Mouse (Mus musculus): ENCODE results near the gene Ddx41. TPM values are rescaled to one million over a fixed set of nuclear protein-coding genes. Genes with fewer than 3 reads are reported as not detected.
A peak's percentile ranks its signal among the peaks of the same experiment; 100 is the strongest.
"Not testable (repeated sequence)": the region's sequence is repeated elsewhere in the genome, so short reads cannot be mapped to it uniquely, and the experiment has no call there.

Ddx41 gene
- 23.6 and 34.7 TPM in 2 replicates for polyA plus RNA-seq (2015; fragmentation: Nextera tagmentation; extraction: Ambion mirVana)

DNA sequence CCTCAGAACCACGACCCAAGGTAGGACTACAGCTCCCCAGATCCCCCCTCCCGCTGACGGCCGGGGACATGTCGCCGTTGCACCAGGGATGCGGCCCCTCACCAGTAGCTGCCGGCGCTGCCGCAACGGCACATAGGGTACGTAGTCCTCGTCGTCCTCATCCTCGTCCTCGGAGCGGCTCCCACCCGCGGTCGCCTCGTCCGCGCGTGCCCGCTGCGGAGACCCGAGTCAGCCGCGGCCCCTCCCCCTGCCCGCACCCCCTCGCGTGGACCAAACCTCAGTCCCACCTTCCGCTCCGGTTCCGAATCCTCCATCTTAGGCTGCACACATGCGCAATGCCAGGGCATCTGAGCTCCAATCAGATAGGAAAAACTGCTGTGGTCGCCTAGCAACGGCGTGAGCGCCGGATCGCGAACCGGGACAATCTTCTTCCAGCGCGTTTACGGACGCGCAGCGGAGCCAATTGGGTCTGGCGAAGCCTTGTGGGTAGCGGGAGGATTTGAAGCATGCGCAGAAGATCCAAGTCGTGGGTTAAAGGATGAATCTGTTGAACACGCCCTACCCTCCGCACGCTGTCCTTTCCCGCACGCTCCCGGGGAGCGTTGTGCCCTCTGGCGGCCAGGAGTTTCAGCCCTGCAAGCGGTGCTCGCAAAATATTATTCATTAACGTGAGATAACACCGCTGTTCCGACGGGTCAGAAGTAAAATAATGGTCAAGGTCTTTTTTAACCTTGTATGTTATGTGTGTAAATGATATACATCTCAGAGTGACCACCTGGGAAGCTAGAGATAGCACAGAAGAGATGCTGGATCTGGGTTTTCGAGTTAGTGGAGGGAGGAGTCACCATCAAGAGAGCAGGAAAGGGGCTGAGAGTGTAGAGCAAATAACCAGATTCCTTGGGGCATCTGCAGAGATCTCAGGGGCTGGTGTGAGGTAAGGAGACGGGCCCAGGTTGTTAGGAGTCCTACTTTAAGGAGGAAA, at the start of gene Ddx41:
Gene Ddx41, minus strand, starts transcription at position 465 of the 982 bp plus-strand sequence.
- Histone ChIP-seq H3K27ac (peak within 1 kb of the TSS; percentile 68), H3K4me3 (peak within 1 kb of the TSS; percentile 84), H3K9ac (peak within 1 kb of the TSS; percentile 76), H3K9me3 (replicated peaks) (no peaks in the 10 kb centered on the region), H3K36me3 (peaks cover 58% of the 10 kb centered on the region), H3K27me3 (no peaks in the 10 kb centered on the region), H3K4me1 (replicated peaks) (peaks cover 15% of the 10 kb centered on the region), H3K4me2 (peak within 1 kb of the TSS; percentile 90)
- WGBS = under 1% methylated on average over 70 of the region's 70 CpGs
- ATAC-seq (replicated peaks; ENCODE audit: insufficient number of reproducible peaks, insufficient read depth, low FRiP score, low read depth) = peak; percentile 97

DNA sequence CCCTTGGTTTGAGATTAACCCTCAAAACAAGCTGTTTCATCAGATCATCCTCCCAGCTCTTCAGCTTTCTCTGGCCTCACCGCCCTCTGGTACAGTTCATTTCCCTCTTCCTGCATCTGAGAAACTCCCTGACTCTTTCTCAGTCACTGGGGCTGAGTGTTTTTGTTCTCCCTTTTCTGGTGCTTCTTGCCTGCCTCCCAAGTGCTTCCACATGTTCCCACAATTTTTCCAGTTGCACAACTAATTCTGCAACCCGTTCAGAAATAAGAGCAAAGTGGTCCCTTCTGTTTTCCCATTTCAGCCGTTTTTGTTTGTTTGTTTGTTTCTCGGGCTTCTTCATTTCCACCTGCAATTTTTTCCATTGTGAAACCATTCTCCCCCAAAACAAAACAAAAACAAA, 41.6 kb upstream of the Ddx41 start:
- H3K36me3 ChIP-seq = no peaks in the 10 kb centered on the region
- no peak overlapping the region for H3K4me2 ChIP-seq
- H3K4me1 ChIP-seq (replicated peaks) = no peaks in the 10 kb centered on the region
- H3K27ac ChIP-seq = no peak overlapping the region
- H3K4me3 ChIP-seq = no peak overlapping the region
- ATAC-seq (replicated peaks; ENCODE audit: insufficient number of reproducible peaks, insufficient read depth, low FRiP score, low read depth) = no peak
- no peaks in the 10 kb centered on the region for H3K27me3 ChIP-seq
- H3K9ac ChIP-seq = no peak overlapping the region
- H3K9me3 ChIP-seq (replicated peaks) = no peaks in the 10 kb centered on the region
- 67% methylated on average over 4 of the region's 4 CpGs for WGBS

GRCm38 (mm10) chr13:55576872-55577271, 40.4 kb upstream of the Ddx41 start:
- 83% methylated on average over 7 of the region's 7 CpGs for WGBS
- not testable (repeated sequence) for H3K27ac ChIP-seq; H3K4me1 ChIP-seq (replicated peaks); H3K27me3 ChIP-seq; H3K9ac ChIP-seq; H3K4me2 ChIP-seq; ATAC-seq (replicated peaks; ENCODE audit: insufficient number of reproducible peaks, insufficient read depth, low FRiP score, low read depth); H3K36me3 ChIP-seq; H3K4me3 ChIP-seq; H3K9me3 ChIP-seq (replicated peaks)

GRCm38 (mm10) chr13:55575932-55576331, 39.5 kb upstream of the Ddx41 start:
- 45% methylated on average over 5 of the region's 5 CpGs for WGBS
- Histone ChIP-seq H3K27ac (no peak overlapping the region), H3K4me3 (no peak overlapping the region), H3K9ac (no peak overlapping the region), H3K36me3 (no peaks in the 10 kb centered on the region), H3K4me1 (replicated peaks) (0 out of 2 replicates have a peak, but pooled peaks cover 3% of the 10 kb centered on the region), H3K4me2 (no peak overlapping the region), H3K27me3 (no peaks in the 10 kb centered on the region), H3K9me3 (replicated peaks) (no peaks in the 10 kb centered on the region)
- no peak for ATAC-seq (replicated peaks; ENCODE audit: insufficient number of reproducible peaks, insufficient read depth, low FRiP score, low read depth)

GRCm38 (mm10) chr13:55574321-55574720, 37.9 kb upstream of the Ddx41 start:
- no peaks in the 10 kb centered on the region for H3K27me3 ChIP-seq
- ATAC-seq (replicated peaks; ENCODE audit: insufficient number of reproducible peaks, insufficient read depth, low FRiP score, low read depth) = no peak
- no peaks in the 10 kb centered on the region for H3K9me3 ChIP-seq (replicated peaks)
- 81% methylated on average over 5 of the region's 5 CpGs for WGBS
- no peak overlapping the region for H3K4me3 ChIP-seq
- H3K4me2 ChIP-seq = no peak overlapping the region
- no peaks in the 10 kb centered on the region for H3K36me3 ChIP-seq
- no peak overlapping the region for H3K27ac ChIP-seq
- H3K4me1 ChIP-seq (replicated peaks) = peaks cover 11% of the 10 kb centered on the region
- H3K9ac ChIP-seq = no peak overlapping the region

- Histone ChIP-seq H3K4me1 (replicated peaks) (peaks cover 16% of the 10 kb centered on the region), H3K27me3 (no peaks in the 10 kb centered on the region), H3K9me3 (replicated peaks) (no peaks in the 10 kb centered on the region), H3K36me3 (0 out of 2 replicates have a peak, but pooled peaks cover 2% of the 10 kb centered on the region), H3K27ac (no peak within 1 kb of the TSS), H3K4me3 (no peak within 1 kb of the TSS), H3K4me2 (no peak within 1 kb of the TSS), H3K9ac (no peak within 1 kb of the TSS)
- ATAC-seq (replicated peaks; ENCODE audit: insufficient number of reproducible peaks, insufficient read depth, low FRiP score, low read depth) = no peak
- WGBS = 95% methylated on average over 2 of the region's 2 CpGs
These were observed 37.0 kb upstream of the Ddx41 start, which contains the start of gene Tmed9 for GRCm38 (mm10) chr13:55573432-55573831. Gene Tmed9 (plus strand): TSS chr13:55573732.

GRCm38 (mm10) chr13:55571977-55572376, 35.5 kb upstream of the Ddx41 start:
- peaks cover 16% of the 10 kb centered on the region for H3K4me1 ChIP-seq (replicated peaks)
- no peaks in the 10 kb centered on the region for H3K9me3 ChIP-seq (replicated peaks)
- ATAC-seq (replicated peaks; ENCODE audit: insufficient number of reproducible peaks, insufficient read depth, low FRiP score, low read depth) = no peak
- 0 out of 2 replicates have a peak, but pooled peaks cover 5% of the 10 kb centered on the region for H3K36me3 ChIP-seq
- H3K4me3 ChIP-seq = 0 out of 2 replicates have a peak overlapping the region, but pooled peaks have one; percentile 4
- H3K27ac ChIP-seq = no peak overlapping the region
- 81% methylated on average over 2 of the region's 2 CpGs for WGBS
- H3K9ac ChIP-seq = no peak overlapping the region
- no peaks in the 10 kb centered on the region for H3K27me3 ChIP-seq
- H3K4me2 ChIP-seq = peak overlapping the region; percentile 21; the same call in 1 of the 2 replicates

- peak within 1 kb of the TSS; percentile 93 for H3K4me3 ChIP-seq
- WGBS = 3% methylated on average over 35 of the region's 47 CpGs
- peak within 1 kb of the TSS; percentile 96 for H3K9ac ChIP-seq
- no peaks in the 10 kb centered on the region for H3K27me3 ChIP-seq
- peaks cover 16% of the 10 kb centered on the region for H3K4me1 ChIP-seq (replicated peaks)
- H3K9me3 ChIP-seq (replicated peaks) = no peaks in the 10 kb centered on the region
- ATAC-seq (replicated peaks; ENCODE audit: insufficient number of reproducible peaks, insufficient read depth, low FRiP score, low read depth) = peak; percentile 93
- peak within 1 kb of the TSS; percentile 83 for H3K4me2 ChIP-seq
- 0 out of 2 replicates have a peak, but pooled peaks cover 5% of the 10 kb centered on the region for H3K36me3 ChIP-seq
- H3K27ac ChIP-seq = peak within 1 kb of the TSS; percentile 84
These were observed 34.7 kb upstream of the Ddx41 start, which contains the start of gene Fam193b for GRCm38 (mm10) chr13:55571027-55571751. Gene Fam193b (minus strand): TSS chr13:55571120.

DNA sequence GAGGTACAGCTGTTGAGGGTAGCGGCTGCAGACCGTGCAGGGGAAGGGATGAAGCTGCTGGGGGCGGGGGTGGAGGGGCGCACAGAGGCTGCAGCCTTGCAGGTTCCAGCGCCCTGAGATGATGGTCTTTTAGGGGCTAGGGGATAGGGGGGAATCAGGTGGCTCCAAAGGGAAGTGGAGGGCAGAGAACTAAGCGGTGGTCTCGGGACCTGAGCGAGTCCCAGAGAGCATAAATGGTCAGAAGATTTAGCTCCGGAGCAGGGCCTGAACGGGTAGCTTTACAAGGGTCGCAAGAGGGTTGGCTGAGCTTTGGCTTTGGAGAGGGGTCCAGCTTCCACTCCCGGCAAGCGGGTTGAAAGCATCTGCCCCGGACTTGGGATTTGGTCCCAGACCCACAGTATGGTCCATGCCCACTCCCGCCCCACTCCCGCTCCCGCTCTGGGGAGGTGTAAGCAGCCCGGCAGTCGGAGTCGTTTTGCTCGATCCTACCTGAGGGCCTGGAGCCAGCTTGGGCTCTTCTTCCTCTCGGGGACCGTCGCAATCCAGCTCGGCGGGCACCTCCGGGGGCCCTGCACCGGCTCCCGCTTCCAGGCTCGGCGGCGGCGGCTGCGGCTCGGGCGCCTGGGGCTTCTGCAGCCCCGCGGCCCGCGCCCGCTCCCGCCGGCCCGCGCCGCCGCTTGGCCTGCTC, 34.0 kb upstream of the Ddx41 start:
- peak overlapping the region; percentile 83 for H3K4me2 ChIP-seq
- WGBS = under 1% methylated on average over 47 of the region's 47 CpGs
- H3K36me3 ChIP-seq = 0 out of 2 replicates have a peak, but pooled peaks cover 5% of the 10 kb centered on the region
- H3K4me3 ChIP-seq = peak overlapping the region; percentile 93
- H3K27me3 ChIP-seq = no peaks in the 10 kb centered on the region
- H3K9me3 ChIP-seq (replicated peaks) = no peaks in the 10 kb centered on the region
- peak overlapping the region; percentile 96 for H3K9ac ChIP-seq
- H3K27ac ChIP-seq = peak overlapping the region; percentile 84
- peaks cover 16% of the 10 kb centered on the region for H3K4me1 ChIP-seq (replicated peaks)
- ATAC-seq (replicated peaks; ENCODE audit: insufficient number of reproducible peaks, insufficient read depth, low FRiP score, low read depth) = peak; percentile 69

- no peak for ATAC-seq (replicated peaks; ENCODE audit: insufficient number of reproducible peaks, insufficient read depth, low FRiP score, low read depth)
- H3K9me3 ChIP-seq (replicated peaks) = no peaks in the 10 kb centered on the region
- peak overlapping the region; percentile 93 for H3K4me3 ChIP-seq
- peak overlapping the region; percentile 83 for H3K4me2 ChIP-seq
- H3K4me1 ChIP-seq (replicated peaks) = peaks cover 16% of the 10 kb centered on the region
- 12% methylated on average over 16 of the region's 16 CpGs for WGBS
- 0 out of 2 replicates have a peak, but pooled peaks cover 5% of the 10 kb centered on the region for H3K36me3 ChIP-seq
- H3K9ac ChIP-seq = peak overlapping the region; percentile 96
- no peaks in the 10 kb centered on the region for H3K27me3 ChIP-seq
- H3K27ac ChIP-seq = peak overlapping the region; percentile 84
These were observed 33.3 kb upstream of the Ddx41 start for GRCm38 (mm10) chr13:55569726-55570285.
